Mouse (Mus musculus) adrenal gland, postnatal 25 days (tissue): ENCODE measurements around the gene Ctdspl. TPM values are rescaled to one million over a fixed set of nuclear protein-coding genes. Genes with fewer than 3 reads are reported as not detected.
A peak's percentile ranks its signal among the peaks of the same experiment; 100 is the strongest.

ENCODE experiments used
- DNase-seq: peaks from one replicate; pipeline ENCODE4 v3.0.0; 2021; ENCODE audit warnings: mixed read lengths
- total RNA-seq: library from RNA; stranded (reverse); gene quantifications from 2 replicates; pipeline ENCODE4 v1.2.3, GENCODE M21; 2021

Gene Ctdspl
- total RNA-seq, 1 experiment from 2014 or later = 31.3 TPM

- DNase-seq = peak; percentile 81
These were observed 103.3 kb downstream of the Ctdspl start for GRCm38 (mm10) chr9:119029568-119029967.

- DNase-seq = no peak
These were observed 104.8 kb downstream of the Ctdspl start for GRCm38 (mm10) chr9:119031038-119031437.

- DNase-seq = peak; percentile 39
These were observed 105.5 kb downstream of the Ctdspl start for GRCm38 (mm10) chr9:119031772-119032171.

GRCm38 (mm10) chr9:119032538-119032937, 106.3 kb downstream of the Ctdspl start:
- no peak for DNase-seq

- no peak for DNase-seq
These were observed 107.1 kb downstream of the Ctdspl start for GRCm38 (mm10) chr9:119033111-119033921.

- no peak for DNase-seq
These were observed 107.8 kb downstream of the Ctdspl start for GRCm38 (mm10) chr9:119034069-119034468.

GRCm38 (mm10) chr9:119034676-119035665, 108.7 kb downstream of the Ctdspl start:
- no peak for DNase-seq

GRCm38 (mm10) chr9:119035836-119036235, 109.6 kb downstream of the Ctdspl start:
- DNase-seq = peak; percentile 83

GRCm38 (mm10) chr9:119037076-119037730, 111.0 kb downstream of the Ctdspl start:
- no peak for DNase-seq

- no peak for DNase-seq
These were observed 112.3 kb downstream of the Ctdspl start for GRCm38 (mm10) chr9:119038574-119038973.

GRCm38 (mm10) chr9:119040101-119040775, 114.0 kb downstream of the Ctdspl start:
- DNase-seq = no peak

GRCm38 (mm10) chr9:119048182-119048903, 122.1 kb downstream of the Ctdspl start:
- DNase-seq = no peak

- no peak for DNase-seq
These were observed 124.9 kb downstream of the Ctdspl start for GRCm38 (mm10) chr9:119051158-119051557.

GRCm38 (mm10) chr9:119052154-119052944, 126.1 kb downstream of the Ctdspl start, which contains the start of gene Vill:
Gene Vill, plus strand, starts transcription at chr9:119052778.
- peak; percentile 31 for DNase-seq

- no peak for DNase-seq
These were observed 127.8 kb downstream of the Ctdspl start for GRCm38 (mm10) chr9:119053964-119054576.

GRCm38 (mm10) chr9:119055336-119055735, 129.1 kb downstream of the Ctdspl start:
- no peak for DNase-seq

- DNase-seq = no peak
These were observed 132.0 kb downstream of the Ctdspl start for GRCm38 (mm10) chr9:119058245-119058644.

- no peak for DNase-seq
These were observed 134.4 kb downstream of the Ctdspl start for GRCm38 (mm10) chr9:119060701-119061100.

GRCm38 (mm10) chr9:119063036-119063644, 136.9 kb downstream of the Ctdspl start:
- no peak for DNase-seq
